10 mouse cellular contexts compared by ENCODE assay signal in genomic region chr9:108669875-108670274, GRCm38 (mm10). TPM values are rescaled to one million over a fixed set of nuclear protein-coding genes. Genes with fewer than 3 reads are reported as not detected.
DNase-seq lines count a peak whose midpoint lies in the region; ATAC-seq and TF ChIP-seq lines count a peak whose summit lies in the region.
"Had no signal": no experiment of that assay in that cellular context is flagged by ENCODE, and none has a peak within 500 bp of the region (broad histone marks: within the 10 kb centered on the region; RNA-seq: fewer than 3 reads in every experiment).

No protein-coding gene starts in this region.

- peaks cover 5% of the 10 kb centered on the region; the same call in 1 of the 2 replicates for H3K36me3 ChIP-seq in limb, embryonic 11.5 days (ENCODE audit: control insufficient read depth, insufficient read depth, low read length)
- peaks cover 39% of the 10 kb centered on the region for H3K36me3 ChIP-seq in limb, embryonic 10.5 days
- peaks cover 4% of the 10 kb centered on the region for H3K36me3 ChIP-seq in ES-Bruce4 (ENCODE audit: control insufficient read depth, insufficient read depth, low read length, poor library complexity, severe bottlenecking)

- peak; percentile 28 to 30 for DNase-seq in cerebellum, postnatal 10 days
- no peak for DNase-seq in cerebellum, adult 9-10 months
- peak; percentile 31 for DNase-seq in limb, embryonic 11.5 days (ENCODE audit: low spot score)
- no peak for DNase-seq in limb, embryonic 10.5 days (ENCODE audit: low spot score)
- peak; percentile 50 for DNase-seq in induced T-regulatory cell, adult 2 months (ENCODE audit: low read depth)
- no peak for DNase-seq in cerebellum, adult 2 months
- DNase-seq: cerebellum, adult 11-12 months had no signal

- no peak for ATAC-seq in limb, embryonic 11.5 days (ENCODE audit: insufficient number of reproducible peaks, low FRiP score, low TSS enrichment, low read depth)
- ATAC-seq in megakaryocyte, adult 5-6 weeks (ENCODE audit: poor library complexity, severe bottlenecking) = no peak

- no peaks in the 10 kb centered on the region for H3K27me3 ChIP-seq in limb, embryonic 11.5 days (ENCODE audit: control insufficient read depth, insufficient read depth, low read length)
- H3K27me3 ChIP-seq in limb, embryonic 10.5 days (ENCODE audit: low read depth, poor library complexity, severe bottlenecking) = no peaks in the 10 kb centered on the region
- no peaks in the 10 kb centered on the region for H3K27me3 ChIP-seq in ES-Bruce4 (ENCODE audit: control insufficient read depth, insufficient read depth, low read length, poor library complexity, severe bottlenecking)
- H3K27me3 ChIP-seq in cerebellum, adult 2 months (ENCODE audit: control insufficient read depth, insufficient read depth, low read length) = no peaks in the 10 kb centered on the region; the same call in 1 of the 2 replicates
- H3K27me3 ChIP-seq: limb, embryonic 15.5 days had no signal

- no peaks in the 10 kb centered on the region for H3K9me3 ChIP-seq in limb, embryonic 11.5 days (ENCODE audit: control insufficient read depth, low read length)
- H3K9me3 ChIP-seq in limb, embryonic 10.5 days (replicated peaks) = no peaks in the 10 kb centered on the region
- H3K9me3 ChIP-seq in ES-Bruce4 (replicated peaks; ENCODE audit: control insufficient read depth, insufficient read depth, low read length, poor library complexity, severe bottlenecking) = peaks cover 5% of the 10 kb centered on the region; the same call in 1 of the 2 replicates
- H3K9me3 ChIP-seq: limb, embryonic 15.5 days had no signal

- no peaks in the 10 kb centered on the region for H3K4me1 ChIP-seq in limb, embryonic 11.5 days (ENCODE audit: control insufficient read depth, insufficient read depth, low read length)
- H3K4me1 ChIP-seq in limb, embryonic 10.5 days = no peaks in the 10 kb centered on the region
- no peaks in the 10 kb centered on the region for H3K4me1 ChIP-seq in ES-Bruce4 (ENCODE audit: control insufficient read depth, insufficient read depth, low read length)
- H3K4me1 ChIP-seq in cerebellum, adult 2 months (ENCODE audit: control insufficient read depth, insufficient read depth, low read length) = no peaks in the 10 kb centered on the region
- H3K4me1 ChIP-seq: limb, embryonic 15.5 days had no signal

- no peak for TF ChIP-seq EP300 in ES-Bruce4 (IDR thresholded peaks at IDR 0.05; ENCODE audit: insufficient read depth, low read depth, low read length)

- no peak overlapping the region for H3K4me3 ChIP-seq in limb, embryonic 11.5 days (ENCODE audit: low read depth, low read length)
- H3K4me3 ChIP-seq in limb, embryonic 10.5 days = no peak overlapping the region
- no peak overlapping the region for H3K4me3 ChIP-seq in ES-Bruce4 (ENCODE audit: low read depth, low read length)
- no peak overlapping the region for H3K4me3 ChIP-seq in cerebellum, adult 2 months (replicated peaks; ENCODE audit: insufficient read depth, low read depth, low read length)
- H3K4me3 ChIP-seq: limb, embryonic 15.5 days had no signal

- H3K27ac ChIP-seq in limb, embryonic 11.5 days (replicated peaks; ENCODE audit: low read depth, low read length) = no peak overlapping the region
- H3K27ac ChIP-seq in limb, embryonic 10.5 days = no peak overlapping the region
- no peak overlapping the region for H3K27ac ChIP-seq in ES-Bruce4 (ENCODE audit: insufficient read depth, low read length)
- no peak overlapping the region for H3K27ac ChIP-seq in cerebellum, adult 2 months (ENCODE audit: insufficient read depth, low read length)
- H3K27ac ChIP-seq: limb, embryonic 15.5 days had no signal

- no peak overlapping the region for H3K4me2 ChIP-seq in limb, embryonic 11.5 days (ENCODE audit: low read depth, severe bottlenecking)
- H3K4me2 ChIP-seq: limb, embryonic 15.5 days had no signal

- no peak for TF ChIP-seq POLR2A in ES-Bruce4 (IDR thresholded peaks at IDR 0.05; ENCODE audit: insufficient read depth, low read length)
- no peak for TF ChIP-seq POLR2A in cerebellum, adult 2 months (IDR thresholded peaks at IDR 0.05; ENCODE audit: borderline replicate concordance, insufficient read depth, low read length)

- WGBS in limb, embryonic 11.5 days = 55% methylated on average over 8 of the region's 8 CpGs
- WGBS in limb, embryonic 10.5 days = 61% methylated on average over 8 of the region's 8 CpGs
- 53% methylated on average over 8 of the region's 8 CpGs for WGBS in cerebellum, adult 2 months

- no peak overlapping the region for H3K9ac ChIP-seq in limb, embryonic 11.5 days (ENCODE audit: low read length)
- H3K9ac ChIP-seq in ES-Bruce4 (ENCODE audit: low read depth, poor library complexity, severe bottlenecking) = no peak overlapping the region
- H3K9ac ChIP-seq: limb, embryonic 15.5 days had no signal

- peak; percentile 16 for TF ChIP-seq CTCF in ES-Bruce4 (IDR thresholded peaks at IDR 0.05; ENCODE audit: low read depth, low read length)
- no peak for TF ChIP-seq CTCF in cerebellum, adult 2 months (IDR thresholded peaks at IDR 0.05; ENCODE audit: borderline replicate concordance, insufficient read depth, low read depth, low read length)

RNA-seq across cellular contexts. Expression of gene Slc25a20, which starts 8.0 kb away (rescaled TPM):
- 23.2 and 31.4 TPM in 2 replicates for polyA plus RNA-seq in limb, embryonic 11.5 days (2014; fragmentation: Nextera tagmentation; extraction: Ambion mirVana)
- 28.8 and 35.7 TPM in 2 replicates for polyA plus RNA-seq in limb, embryonic 10.5 days (2016; fragmentation: Nextera tagmentation; extraction: Ambion mirVana)
- polyA plus RNA-seq in ES-Bruce4 (2011; ENCODE audit: insufficient read depth, insufficient read length, low read depth, missing spikeins) = 30.1 and 35.7 TPM in 2 replicates
- 18.4 and 20.2 TPM in 2 replicates for total RNA-seq in megakaryocyte, adult 5-6 weeks (2015)
- total RNA-seq in megakaryocyte, adult 5-6 weeks (2017) = 22.0 and 22.9 TPM in 2 replicates
- 18.2 and 19.1 TPM in 2 replicates for polyA plus RNA-seq in cerebellum, adult 2 months (2012; rRNA removed)

RNA-seq across cellular contexts. Expression of gene Prkar2a, which starts 19.2 kb away (rescaled TPM):
- polyA plus RNA-seq in limb, embryonic 11.5 days (2014; fragmentation: Nextera tagmentation; extraction: Ambion mirVana) = 32.5 and 35.2 TPM in 2 replicates
- 27.0 and 27.8 TPM in 2 replicates for polyA plus RNA-seq in limb, embryonic 10.5 days (2016; fragmentation: Nextera tagmentation; extraction: Ambion mirVana)
- polyA plus RNA-seq in ES-Bruce4 (2011; ENCODE audit: insufficient read depth, insufficient read length, low read depth, missing spikeins) = 58.4 and 72.2 TPM in 2 replicates
- 15.9 and 20.6 TPM in 2 replicates for total RNA-seq in megakaryocyte, adult 5-6 weeks (2015)
- total RNA-seq in megakaryocyte, adult 5-6 weeks (2017) = 15.5 and 35.4 TPM in 2 replicates
- polyA plus RNA-seq in cerebellum, adult 2 months (2012; rRNA removed) = 24.6 and 26.6 TPM in 2 replicates

RNA-seq across cellular contexts. Expression of gene Arih2, which starts 20.7 kb away (rescaled TPM):
- 45.0 and 49.8 TPM in 2 replicates for polyA plus RNA-seq in limb, embryonic 11.5 days (2014; fragmentation: Nextera tagmentation; extraction: Ambion mirVana)
- polyA plus RNA-seq in limb, embryonic 10.5 days (2016; fragmentation: Nextera tagmentation; extraction: Ambion mirVana) = 59.0 and 59.2 TPM in 2 replicates
- 131 and 133 TPM in 2 replicates for polyA plus RNA-seq in ES-Bruce4 (2011; ENCODE audit: insufficient read depth, insufficient read length, low read depth, missing spikeins)
- total RNA-seq in megakaryocyte, adult 5-6 weeks (2015) = 18.0 and 21.3 TPM in 2 replicates
- 56.0 and 57.5 TPM in 2 replicates for total RNA-seq in megakaryocyte, adult 5-6 weeks (2017)
- 53.7 and 54.2 TPM in 2 replicates for polyA plus RNA-seq in cerebellum, adult 2 months (2012; rRNA removed)

Comparison
In these comparisons a context has a peak if more than half of its experiments do, and no peak if none do; other contexts are left out.
1. DNase-seq: peak in cerebellum, postnatal 10 days (2 of 2), limb, embryonic 11.5 days (single experiment) and induced T-regulatory cell, adult 2 months (single experiment); none in cerebellum, adult 9-10 months (single experiment), limb, embryonic 10.5 days (single experiment) and cerebellum, adult 2 months (0 of 2).